Mouse (Mus musculus) right cerebral cortex, postnatal 4 days (tissue): ENCODE results near the gene Slc29a4.

Experiments
- DNase-seq: peaks from one replicate; pipeline ENCODE4 v3.0.0-alpha.2; 2022

Slc29a4 gene

DNA sequence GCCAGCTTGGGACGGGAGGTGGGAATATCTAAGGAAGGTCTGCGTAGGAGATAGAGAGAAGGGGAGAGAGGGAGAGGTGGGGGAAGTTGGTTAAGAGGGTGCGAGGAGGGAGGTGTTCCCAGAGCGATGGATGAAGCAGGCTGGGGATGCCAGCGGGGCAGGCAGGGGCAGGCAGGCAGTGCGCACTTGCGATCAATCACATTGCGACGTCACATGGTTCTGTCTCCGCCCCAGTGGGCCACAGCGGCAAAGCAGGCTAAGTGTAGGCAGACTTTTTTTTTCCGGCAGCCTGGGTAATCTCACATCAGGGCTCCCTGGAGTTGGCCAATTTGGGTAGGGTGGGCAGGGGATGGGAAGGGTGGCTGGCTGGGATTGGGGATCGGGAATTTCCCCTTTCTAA is 59.9 kb downstream of the Slc29a4 start:
- no peak for DNase-seq

DNA sequence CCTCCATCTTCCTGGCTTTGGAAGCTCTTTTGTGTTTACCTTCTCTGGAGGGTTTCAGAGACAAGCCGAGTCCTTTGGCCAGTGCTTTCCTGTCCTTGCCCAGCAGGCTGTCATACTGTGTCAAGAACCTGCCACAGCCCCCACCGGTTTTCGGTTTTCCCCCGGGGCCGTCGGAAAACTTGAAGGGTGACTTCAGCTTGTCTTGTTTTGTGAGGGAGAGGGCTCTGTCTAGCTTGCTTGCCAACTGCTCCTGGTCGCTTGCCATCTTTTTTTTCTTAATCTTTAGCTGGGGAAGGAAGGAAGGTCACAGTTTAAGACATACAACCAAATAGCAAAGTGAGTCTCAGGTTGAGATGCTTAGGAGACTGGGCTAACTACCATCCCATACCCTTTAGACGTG is 67.5 kb downstream of the Slc29a4 start:
- no peak for DNase-seq

- peak; percentile 72 for DNase-seq
Observed at GRCm38 (mm10) chr5:142761326-142761983, 69.1 kb downstream of the Slc29a4 start.

- DNase-seq: no peak
Observed at GRCm38 (mm10) chr5:142762082-142762807, 69.9 kb downstream of the Slc29a4 start.

- DNase-seq: no peak
Observed at GRCm38 (mm10) chr5:142764306-142764705, 72.0 kb downstream of the Slc29a4 start.

GRCm38 (mm10) chr5:142764889-142765288 is 72.6 kb downstream of the Slc29a4 start:
- no peak for DNase-seq

DNA sequence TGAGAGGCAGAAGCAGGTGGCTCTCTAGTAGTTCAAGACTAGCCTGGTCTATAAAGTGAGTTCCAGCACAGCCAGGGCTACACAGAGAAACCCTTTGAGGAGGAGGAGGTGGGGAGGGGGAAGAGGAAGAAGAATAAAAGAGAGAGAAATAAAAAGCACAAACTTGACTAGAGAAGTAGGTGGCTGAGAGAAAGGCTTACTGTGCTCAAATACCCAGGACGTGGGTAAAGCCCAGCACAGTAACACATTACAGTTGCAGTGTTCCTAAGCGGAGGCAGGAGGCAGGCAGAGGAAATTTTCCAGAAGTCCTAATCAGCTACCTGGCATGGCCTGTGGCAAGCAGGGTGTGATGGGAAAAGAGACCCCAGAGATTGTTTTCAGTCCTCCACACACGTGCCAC is 74.4 kb downstream of the Slc29a4 start:
- DNase-seq: no peak

DNA sequence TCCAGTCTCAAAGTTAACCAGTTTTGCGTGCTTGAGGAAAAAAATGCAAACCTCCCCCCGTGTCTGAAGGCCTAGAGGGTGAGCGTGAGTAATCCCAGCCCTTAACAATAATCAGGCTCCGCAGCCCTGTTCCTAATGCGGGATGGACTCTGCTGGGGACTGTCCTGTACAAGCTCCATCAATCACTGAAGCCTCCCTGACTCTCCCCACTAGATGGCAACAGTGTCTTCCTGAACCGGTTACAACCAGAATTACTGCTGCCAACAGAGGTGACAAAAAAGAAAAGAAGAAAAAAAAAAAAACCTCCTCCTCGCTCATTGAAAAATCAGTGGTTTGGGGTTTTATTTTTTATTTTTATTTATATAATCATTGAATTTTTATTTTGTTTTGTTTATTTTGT is 75.6 kb downstream of the Slc29a4 start:
- DNase-seq: peak; percentile 54

DNA sequence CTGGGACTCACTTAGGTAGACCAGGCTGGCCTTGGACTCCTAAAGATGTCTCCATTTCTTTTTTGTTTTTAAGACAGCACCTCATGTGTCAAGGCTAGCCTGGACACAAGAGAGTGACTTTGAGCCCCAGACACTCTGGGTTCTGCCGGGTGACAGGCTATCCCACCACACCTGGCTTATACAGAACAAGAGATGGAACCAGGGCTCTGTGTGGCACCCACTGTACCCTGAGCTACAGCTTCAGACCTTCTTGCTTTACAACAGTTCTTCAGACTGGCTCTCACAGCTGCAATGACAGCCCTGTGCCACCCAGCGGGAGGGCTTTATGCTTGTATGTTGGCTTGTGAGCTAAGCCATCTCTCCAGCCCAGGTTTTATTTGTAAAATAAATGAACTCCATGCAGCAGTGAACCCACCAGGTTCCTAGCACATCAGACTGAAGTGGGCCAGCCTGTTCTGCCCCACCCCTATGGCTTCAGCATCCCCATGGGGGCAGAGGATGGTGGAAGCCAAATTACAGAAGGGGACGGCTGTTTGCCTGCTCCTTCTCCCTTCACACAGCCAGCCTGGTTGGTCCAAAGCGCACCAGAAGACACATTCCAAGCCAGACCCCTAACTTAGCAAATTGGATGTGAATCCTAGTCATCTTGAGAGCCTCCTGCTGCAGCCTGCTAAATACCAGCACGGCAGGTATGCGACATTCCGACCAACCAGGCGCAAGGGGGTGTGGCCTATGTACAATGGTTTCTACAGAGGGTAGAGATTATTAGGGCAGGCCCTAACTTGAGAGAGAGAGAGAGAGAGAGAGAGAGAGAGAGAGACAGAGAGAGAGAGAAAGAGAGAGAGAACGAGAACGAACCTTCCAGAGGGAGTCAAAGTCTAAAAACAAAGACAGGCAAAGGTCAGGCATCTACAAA is 76.3 kb downstream of the Slc29a4 start:
- no peak for DNase-seq

DNA sequence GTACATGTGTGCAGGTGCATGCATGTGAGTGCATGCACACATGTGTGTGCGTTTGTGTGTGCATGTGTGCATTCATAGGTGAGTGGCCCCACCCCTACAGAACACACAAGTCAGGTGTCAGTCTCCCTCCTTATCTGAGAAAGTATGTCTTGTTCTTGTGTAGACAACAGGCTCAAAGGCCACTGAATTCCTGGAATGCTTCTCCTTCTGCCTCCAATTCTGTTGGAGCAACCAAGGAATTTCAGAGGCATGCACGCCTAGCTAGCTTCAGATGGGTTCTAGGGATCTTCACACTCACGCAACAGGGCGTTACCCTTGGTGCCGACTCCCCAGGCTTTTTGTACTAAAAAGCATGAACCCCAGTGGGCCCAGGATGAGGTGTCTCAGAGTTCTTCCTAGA is 77.3 kb downstream of the Slc29a4 start:
- no peak for DNase-seq

DNA sequence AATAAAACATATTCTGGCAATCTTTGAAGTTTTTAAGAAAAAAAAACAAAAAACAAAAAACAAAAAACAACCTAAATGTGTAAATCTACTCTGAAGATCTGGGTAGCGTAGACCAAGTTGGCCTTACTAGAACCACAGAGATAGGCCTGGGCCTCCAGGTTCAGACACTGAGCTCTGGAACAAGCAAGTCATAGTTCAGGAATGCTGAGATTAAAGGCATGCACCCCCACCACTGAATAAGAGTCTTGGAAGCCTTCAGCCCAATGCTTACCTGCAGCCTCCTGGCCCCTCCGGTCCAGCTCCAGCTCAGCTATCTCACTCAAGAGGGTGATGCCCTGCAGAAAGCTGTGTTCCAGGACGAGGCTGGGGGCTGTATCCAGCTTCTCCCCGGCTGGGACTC is 78.7 kb downstream of the Slc29a4 start:
- DNase-seq: no peak

DNA sequence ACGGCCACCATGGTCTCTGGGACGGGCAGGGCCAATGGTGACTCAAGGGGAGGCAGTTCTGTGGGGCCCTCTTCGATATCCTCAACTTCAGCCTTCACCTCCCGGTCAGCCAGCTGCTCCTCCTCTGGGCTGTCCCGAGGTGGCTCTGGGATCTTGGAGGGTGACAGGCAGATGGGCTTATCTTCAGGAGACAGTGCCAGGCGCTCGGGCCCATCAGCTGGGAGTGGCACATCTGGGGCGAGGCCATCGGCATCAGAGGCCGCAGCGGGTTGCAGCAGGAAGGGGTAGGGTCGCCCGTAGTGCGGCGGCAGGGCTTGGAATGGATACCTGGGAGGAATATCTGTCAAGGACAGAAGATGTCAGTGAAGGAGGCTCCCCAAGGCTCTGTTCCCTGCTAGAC is 79.7 kb downstream of the Slc29a4 start:
- no peak for DNase-seq
